ENCODE assay signal across 9 mouse cellular contexts in genomic region chr2:132028894-132029605, GRCm38 (mm10). TPM values are rescaled to one million over a fixed set of nuclear protein-coding genes. Genes with fewer than 3 reads are reported as not detected.
DNase-seq lines count a peak whose midpoint lies in the region; ATAC-seq and TF ChIP-seq lines count a peak whose summit lies in the region.
"Had no signal": no experiment of that assay in that cellular context is flagged by ENCODE, and none has a peak within 500 bp of the region (broad histone marks: within the 10 kb centered on the region; RNA-seq: fewer than 3 reads in every experiment).

No protein-coding gene starts in this region.

- no peaks in the 10 kb centered on the region for H3K27me3 ChIP-seq in cerebellum, adult 2 months (ENCODE audit: control insufficient read depth, insufficient read depth, low read length)
- peaks cover 30% of the 10 kb centered on the region for H3K27me3 ChIP-seq in embryonic facial prominence, embryonic 12.5 days
- H3K27me3 ChIP-seq in limb, embryonic 13.5 days = peaks cover 58% of the 10 kb centered on the region
- H3K27me3 ChIP-seq in midbrain, embryonic 11.5 days (ENCODE audit: control insufficient read depth, insufficient read depth, low read length) = no peaks in the 10 kb centered on the region
- H3K27me3 ChIP-seq: Patski had no signal

- H3K4me3 ChIP-seq in cerebellum, adult 2 months (replicated peaks; ENCODE audit: insufficient read depth, low read depth, low read length) = peak overlapping the region; percentile 67
- H3K4me3 ChIP-seq in ES-E14 (ENCODE audit: insufficient read depth in 1 of 2, low read depth in 1 of 2, low read length in 2 of 2, poor library complexity in 1 of 2, severe bottlenecking in 1 of 2) = peak overlapping the region; percentile 96 to 97
- peak overlapping the region; percentile 46 for H3K4me3 ChIP-seq in embryonic facial prominence, embryonic 12.5 days
- H3K4me3 ChIP-seq in limb, embryonic 13.5 days = peak overlapping the region; percentile 60
- peak overlapping the region; percentile 69 for H3K4me3 ChIP-seq in midbrain, embryonic 11.5 days (ENCODE audit: low read depth, low read length)

- TF ChIP-seq POLR2A in cerebellum, adult 2 months (IDR thresholded peaks at IDR 0.05; ENCODE audit: borderline replicate concordance, insufficient read depth, low read length) = no peak

- peak overlapping the region; percentile 84 for H3K4me2 ChIP-seq in embryonic facial prominence, embryonic 12.5 days (replicated peaks)
- H3K4me2 ChIP-seq in limb, embryonic 13.5 days (replicated peaks) = peak overlapping the region; percentile 92
- peak overlapping the region; percentile 94 for H3K4me2 ChIP-seq in midbrain, embryonic 11.5 days

- 2% methylated on average over 36 of the region's 36 CpGs for WGBS in cerebellum, adult 2 months
- WGBS in embryonic facial prominence, embryonic 12.5 days = under 1% methylated on average over 36 of the region's 36 CpGs
- under 1% methylated on average over 36 of the region's 36 CpGs for WGBS in limb, embryonic 13.5 days
- WGBS in midbrain, embryonic 11.5 days = under 1% methylated on average over 36 of the region's 36 CpGs

- no peaks in the 10 kb centered on the region for H3K36me3 ChIP-seq in ES-E14 (ENCODE audit: control insufficient read depth, insufficient read depth, low read length, poor library complexity, severe bottlenecking)
- H3K36me3 ChIP-seq in embryonic facial prominence, embryonic 12.5 days = no peaks in the 10 kb centered on the region
- H3K36me3 ChIP-seq in limb, embryonic 13.5 days = no peaks in the 10 kb centered on the region
- H3K36me3 ChIP-seq in midbrain, embryonic 11.5 days (ENCODE audit: control insufficient read depth, insufficient read depth, low read length) = no peaks in the 10 kb centered on the region

- in situ Hi-C loops in ES-E14 (cut with MboI; ENCODE audit: low sequenced_read_pairs in 2 of 2, unreplicated experiment in 2 of 2) = no loop called here

- H3K9ac ChIP-seq in ES-E14 (ENCODE audit: insufficient read depth, low read depth, low read length, poor library complexity, severe bottlenecking) = peak overlapping the region; percentile 82
- H3K9ac ChIP-seq in embryonic facial prominence, embryonic 12.5 days = peak overlapping the region; percentile 44
- peak overlapping the region; percentile 71 for H3K9ac ChIP-seq in limb, embryonic 13.5 days
- peak overlapping the region; percentile 87 for H3K9ac ChIP-seq in midbrain, embryonic 11.5 days (ENCODE audit: low read length)

- peak; percentile 38; the same call in 1 of the 2 replicates for ATAC-seq in embryonic facial prominence, embryonic 12.5 days (ENCODE audit: insufficient number of reproducible peaks, insufficient read depth, low FRiP score, low TSS enrichment)
- ATAC-seq in hematopoietic stem cell, adult 5-6 weeks (replicated peaks in 1 of 2; ENCODE audit: insufficient read depth in 1 of 2, low FRiP score in 2 of 2, low TSS enrichment in 1 of 2, low read depth in 1 of 2, poor library complexity in 2 of 2, severe bottlenecking in 2 of 2) = peak; percentile 44 to 52
- ATAC-seq in limb, embryonic 13.5 days (ENCODE audit: low FRiP score, low read depth) = peak; percentile 26
- ATAC-seq in midbrain, embryonic 11.5 days (ENCODE audit: low FRiP score) = peak; percentile 27; the same call in 1 of the 2 replicates

- peak; percentile 22 to 36 for DNase-seq in cerebellum, adult 2 months
- DNase-seq in cerebellum, adult 11 months = no peak
- DNase-seq in ES-E14 (ENCODE audit: low read depth, low spot score) = no peak
- peak; percentile 96 for DNase-seq in midbrain, embryonic 11.5 days (ENCODE audit: low spot score, missing footprints)
- DNase-seq in spleen, postnatal 4 days (ENCODE audit: low spot score in 2 of 2) = peak; percentile 69 to 85

- TF ChIP-seq CTCF in cerebellum, adult 2 months (IDR thresholded peaks at IDR 0.05; ENCODE audit: borderline replicate concordance, insufficient read depth, low read depth, low read length) = no peak

- peak overlapping the region; percentile 32; the same call in 1 of the 2 replicates for H3K27ac ChIP-seq in cerebellum, adult 2 months (ENCODE audit: insufficient read depth, low read length)
- no peak overlapping the region for H3K27ac ChIP-seq in ES-E14 (ENCODE audit: insufficient read depth, low read depth, low read length, poor library complexity, severe bottlenecking)
- H3K27ac ChIP-seq in embryonic facial prominence, embryonic 12.5 days = peak overlapping the region; percentile 7
- H3K27ac ChIP-seq in limb, embryonic 13.5 days = peak overlapping the region; percentile 22; the same call in 1 of the 2 replicates
- peak overlapping the region; percentile 44 for H3K27ac ChIP-seq in midbrain, embryonic 11.5 days (ENCODE audit: low read depth, low read length)

- H3K9me3 ChIP-seq in ES-E14 (ENCODE audit: control insufficient read depth, insufficient read depth, low read depth, low read length) = no peaks in the 10 kb centered on the region
- H3K9me3 ChIP-seq in embryonic facial prominence, embryonic 12.5 days = no peaks in the 10 kb centered on the region
- H3K9me3 ChIP-seq in limb, embryonic 13.5 days = no peaks in the 10 kb centered on the region
- no peaks in the 10 kb centered on the region for H3K9me3 ChIP-seq in midbrain, embryonic 11.5 days (ENCODE audit: control insufficient read depth, low read length)

- H3K4me1 ChIP-seq in cerebellum, adult 2 months (ENCODE audit: control insufficient read depth, insufficient read depth, low read length) = no peaks in the 10 kb centered on the region
- peaks cover 4 to 10% of the 10 kb centered on the region in 2 experiments; a peak in 2 of 4 replicates for H3K4me1 ChIP-seq in ES-E14 (ENCODE audit: control insufficient read depth in 2 of 2, insufficient read depth in 2 of 2, low read length in 2 of 2, poor library complexity in 1 of 2)
- H3K4me1 ChIP-seq in embryonic facial prominence, embryonic 12.5 days = peaks cover 17% of the 10 kb centered on the region
- H3K4me1 ChIP-seq in limb, embryonic 13.5 days = peaks cover 23% of the 10 kb centered on the region
- peaks cover 26% of the 10 kb centered on the region for H3K4me1 ChIP-seq in midbrain, embryonic 11.5 days (ENCODE audit: control insufficient read depth, insufficient read depth, low read length)

TF ChIP-seq in ES-E14, 5 proteins besides CTCF, POLR2A, EP300 and RAD21:
- TF ChIP-seq HCFC1 (IDR thresholded peaks at IDR 0.05; ENCODE audit: borderline replicate concordance, insufficient read depth, low read length) (no peak), ZNF384 (IDR thresholded peaks at IDR 0.05; ENCODE audit: low read depth, low read length) (no peak), ZC3H11A (IDR thresholded peaks at IDR 0.05; ENCODE audit: borderline replicate concordance, low read depth, low read length) (no peak), MAFK (IDR thresholded peaks at IDR 0.05; ENCODE audit: insufficient read depth, low read depth, low read length) (no peak), CHD2 (IDR thresholded peaks at IDR 0.05; ENCODE audit: low read depth, low read length) (no peak)

RNA-seq across cellular contexts. Expression of gene Rassf2, which starts 1.0 kb away (rescaled TPM):
- polyA plus RNA-seq in cerebellum, adult 2 months (2012; rRNA removed) = 35.8 and 44.7 TPM in 2 replicates
- total RNA-seq in ES-E14 (2012; rRNA removed) = 2.2 and 3.2 TPM in 2 replicates
- 8.5 and 9.9 TPM in 2 replicates for polyA plus RNA-seq in embryonic facial prominence, embryonic 12.5 days (2016; fragmentation: Nextera tagmentation; extraction: Ambion mirVana)
- 103 and 130 TPM in 2 replicates for total RNA-seq in hematopoietic stem cell, adult 5-6 weeks (2017)
- polyA plus RNA-seq in limb, embryonic 13.5 days (2015; fragmentation: Nextera tagmentation; extraction: Ambion mirVana) = 7.0 and 9.5 TPM in 2 replicates
- polyA plus RNA-seq in midbrain, embryonic 11.5 days (2014; fragmentation: Nextera tagmentation; extraction: Ambion mirVana) = 32.3 and 33.2 TPM in 2 replicates

Comparison
In these comparisons a context has a peak if more than half of its experiments do, and no peak if none do; other contexts are left out.
1. DNase-seq: peak in cerebellum, adult 2 months (2 of 2), midbrain, embryonic 11.5 days (single experiment) and spleen, postnatal 4 days (2 of 2); none in cerebellum, adult 11 months (single experiment) and ES-E14 (single experiment).
2. H3K4me3 ChIP-seq: peak in every context shown above with its lines; median percentile 96 in ES-E14; 69 in midbrain, embryonic 11.5 days; 67 in cerebellum, adult 2 months; 60 in limb, embryonic 13.5 days; 46 in embryonic facial prominence, embryonic 12.5 days.
3. Peak in every context shown above with its lines, with median percentiles within 50 percentile points of each other: H3K9ac ChIP-seq, ATAC-seq and H3K4me2 ChIP-seq.